Mouse (Mus musculus): ENCODE data around the gene Pdx1.

Pdx1 gene

GRCm38 (mm10) chr5:147269926-147270672, at the start of gene Pdx1:
TSS of gene Pdx1 (plus strand) at chr5:147269959.
- no peak for DNase-seq (ENCODE audit: low read depth)

- peak; percentile 71 for DNase-seq (ENCODE audit: low read depth)
Measured at GRCm38 (mm10) chr5:147227354-147228112, 42.2 kb upstream of the Pdx1 start.

- DNase-seq (ENCODE audit: low read depth), result no peak
Measured at GRCm38 (mm10) chr5:147235406-147236309, 34.1 kb upstream of the Pdx1 start.

DNA sequence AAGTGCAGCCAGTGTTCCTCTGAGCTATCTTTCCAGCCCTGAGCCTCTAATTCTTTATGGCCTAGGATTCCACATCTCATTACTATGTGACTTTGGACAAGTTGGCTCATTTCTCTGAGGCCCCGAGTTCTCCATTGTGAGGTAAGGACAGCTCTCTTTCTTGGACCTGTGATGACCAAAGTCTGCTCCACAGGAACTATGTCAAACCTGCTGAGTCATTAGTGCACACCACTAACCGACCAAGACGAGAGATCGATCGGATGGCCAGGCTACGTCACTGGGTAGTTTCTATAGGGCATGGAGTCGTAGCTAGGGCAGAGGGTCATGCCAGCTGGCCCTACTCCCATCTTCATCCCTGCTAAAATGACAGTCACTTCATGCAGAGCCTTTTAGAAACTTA, 25.9 kb upstream of the Pdx1 start:
- peak; percentile 55 for DNase-seq (ENCODE audit: low read depth)

DNA sequence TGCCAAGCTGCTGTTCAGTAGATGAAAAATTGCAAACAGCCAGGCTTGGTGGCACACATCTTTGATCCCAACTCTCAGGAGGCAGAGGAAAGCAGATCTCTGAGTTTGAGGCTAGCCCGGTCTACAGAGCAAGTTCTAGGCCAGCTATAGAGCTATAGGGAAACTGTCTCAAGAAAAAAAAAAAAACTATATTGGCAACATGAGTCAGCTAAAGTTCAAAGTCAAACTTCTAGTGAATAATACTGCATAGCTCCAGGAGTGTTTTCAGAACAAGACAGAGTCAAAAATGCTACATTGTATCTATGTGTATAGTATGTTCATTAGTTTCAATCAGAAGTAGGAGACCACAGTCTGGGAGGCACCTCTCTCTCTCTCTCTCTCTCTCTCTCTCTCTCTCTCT, 9.6 kb upstream of the Pdx1 start:
- no peak for DNase-seq (ENCODE audit: low read depth)

- no peak for DNase-seq (ENCODE audit: low read depth)
Measured at GRCm38 (mm10) chr5:147260778-147261177, 9.0 kb upstream of the Pdx1 start.

- no peak for DNase-seq (ENCODE audit: low read depth)
Measured at GRCm38 (mm10) chr5:147261899-147262541, 7.7 kb upstream of the Pdx1 start.

DNA sequence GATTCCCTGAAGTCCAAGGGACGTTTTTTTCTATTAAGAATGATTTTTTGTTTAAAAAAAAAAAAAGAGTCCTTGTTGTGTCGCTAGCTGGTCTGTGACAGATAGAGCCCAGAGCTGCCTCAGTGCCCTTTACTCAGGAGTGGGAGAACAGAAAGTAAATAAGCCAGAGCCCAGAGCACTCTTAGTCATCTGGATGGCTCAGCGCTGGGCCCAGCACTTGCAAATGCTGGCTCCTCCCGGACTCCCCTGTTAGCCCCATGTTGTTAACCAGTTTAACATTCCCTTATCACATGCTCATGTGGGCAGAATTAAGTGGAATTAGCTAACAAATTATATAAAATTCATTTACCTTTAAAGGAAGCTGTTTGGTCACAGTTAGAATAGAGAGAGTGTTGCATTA, 5.8 kb upstream of the Pdx1 start:
- no peak for DNase-seq (ENCODE audit: low read depth)

GRCm38 (mm10) chr5:147267434-147267833, 2.3 kb upstream of the Pdx1 start:
- DNase-seq (ENCODE audit: low read depth), result no peak

GRCm38 (mm10) chr5:147268728-147269127, 1.0 kb upstream of the Pdx1 start:
- DNase-seq (ENCODE audit: low read depth), result no peak

- DNase-seq (ENCODE audit: low read depth), result no peak
Measured at GRCm38 (mm10) chr5:147269371-147269770, 388 bp upstream of the Pdx1 start.

DNA sequence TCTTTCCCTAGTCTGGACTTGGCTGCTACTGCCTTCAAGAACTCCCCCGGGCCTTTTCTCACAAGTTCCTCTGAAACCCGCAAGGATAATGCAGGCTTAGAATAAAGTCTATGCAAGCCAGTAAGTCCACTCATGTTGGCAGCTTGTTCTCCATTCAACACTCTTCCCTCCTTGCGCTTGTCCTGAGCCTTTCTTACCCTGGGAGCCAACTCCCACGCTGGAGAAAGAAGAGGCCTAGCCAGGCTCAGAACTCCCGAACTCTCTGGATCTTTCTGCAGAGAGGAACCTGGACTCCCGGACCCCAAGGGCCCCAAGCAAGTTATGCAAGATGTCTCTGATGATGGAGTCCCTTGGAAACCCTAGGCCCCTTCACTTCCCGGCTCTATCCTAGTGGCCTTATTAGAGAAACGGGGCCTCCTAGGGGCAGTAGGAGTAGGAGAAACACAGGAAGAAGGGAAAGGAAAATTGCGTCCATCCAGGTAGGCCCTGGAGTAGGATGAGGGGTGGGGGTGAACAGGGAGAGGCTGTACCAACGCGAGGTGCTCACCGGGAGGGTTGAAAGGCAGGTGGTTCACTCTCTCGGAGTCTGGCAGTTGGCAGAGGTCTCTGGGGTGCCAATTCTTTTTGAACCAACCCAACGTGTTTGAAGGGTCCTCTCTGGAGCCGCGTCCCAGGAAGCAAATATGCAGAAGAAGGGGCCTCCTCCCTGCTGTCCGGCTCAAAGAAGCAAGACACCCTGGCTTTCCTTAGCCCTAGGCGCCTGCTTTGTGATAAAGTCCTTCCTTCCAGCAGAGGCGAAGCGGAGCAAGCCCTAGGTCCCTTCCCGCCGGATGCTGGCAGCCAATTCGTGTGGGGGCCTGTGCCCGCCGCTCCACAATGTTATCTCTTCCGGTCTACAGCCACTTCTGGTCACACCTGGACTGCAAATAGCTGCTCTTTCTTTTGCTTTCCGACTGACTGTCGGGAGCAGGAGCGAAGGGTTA, 1.2 kb downstream of the Pdx1 start:
- no peak for DNase-seq (ENCODE audit: low read depth)

- DNase-seq (ENCODE audit: low read depth), result no peak
Measured at GRCm38 (mm10) chr5:147272046-147272807, 2.5 kb downstream of the Pdx1 start.

DNA sequence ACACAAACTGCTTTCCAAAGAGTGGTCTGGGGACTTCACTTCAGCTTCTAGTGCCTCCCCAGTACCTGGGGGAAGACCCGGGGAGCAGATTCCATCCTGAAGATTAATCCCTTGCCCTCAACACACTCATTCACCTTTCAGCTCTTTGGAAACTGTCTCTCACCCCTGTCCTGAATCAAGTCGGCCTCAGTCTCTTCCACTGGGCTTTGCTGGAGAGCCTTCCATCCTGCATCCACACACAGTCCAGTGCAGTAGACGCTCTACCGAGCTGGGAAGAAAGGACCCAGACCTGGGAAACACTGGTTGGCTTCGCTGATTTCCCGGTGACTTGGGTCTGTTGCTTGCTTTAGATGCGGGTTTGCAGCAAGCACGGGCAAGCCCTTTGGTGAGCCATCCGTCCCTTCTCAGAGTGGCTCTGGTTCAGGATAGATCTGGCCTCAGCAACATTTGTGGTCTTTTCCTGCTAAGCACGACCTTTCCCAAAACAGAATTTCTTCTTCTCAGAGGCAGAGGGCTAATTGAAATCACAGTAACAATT, 3.1 kb downstream of the Pdx1 start:
- DNase-seq (ENCODE audit: low read depth), result no peak

DNA sequence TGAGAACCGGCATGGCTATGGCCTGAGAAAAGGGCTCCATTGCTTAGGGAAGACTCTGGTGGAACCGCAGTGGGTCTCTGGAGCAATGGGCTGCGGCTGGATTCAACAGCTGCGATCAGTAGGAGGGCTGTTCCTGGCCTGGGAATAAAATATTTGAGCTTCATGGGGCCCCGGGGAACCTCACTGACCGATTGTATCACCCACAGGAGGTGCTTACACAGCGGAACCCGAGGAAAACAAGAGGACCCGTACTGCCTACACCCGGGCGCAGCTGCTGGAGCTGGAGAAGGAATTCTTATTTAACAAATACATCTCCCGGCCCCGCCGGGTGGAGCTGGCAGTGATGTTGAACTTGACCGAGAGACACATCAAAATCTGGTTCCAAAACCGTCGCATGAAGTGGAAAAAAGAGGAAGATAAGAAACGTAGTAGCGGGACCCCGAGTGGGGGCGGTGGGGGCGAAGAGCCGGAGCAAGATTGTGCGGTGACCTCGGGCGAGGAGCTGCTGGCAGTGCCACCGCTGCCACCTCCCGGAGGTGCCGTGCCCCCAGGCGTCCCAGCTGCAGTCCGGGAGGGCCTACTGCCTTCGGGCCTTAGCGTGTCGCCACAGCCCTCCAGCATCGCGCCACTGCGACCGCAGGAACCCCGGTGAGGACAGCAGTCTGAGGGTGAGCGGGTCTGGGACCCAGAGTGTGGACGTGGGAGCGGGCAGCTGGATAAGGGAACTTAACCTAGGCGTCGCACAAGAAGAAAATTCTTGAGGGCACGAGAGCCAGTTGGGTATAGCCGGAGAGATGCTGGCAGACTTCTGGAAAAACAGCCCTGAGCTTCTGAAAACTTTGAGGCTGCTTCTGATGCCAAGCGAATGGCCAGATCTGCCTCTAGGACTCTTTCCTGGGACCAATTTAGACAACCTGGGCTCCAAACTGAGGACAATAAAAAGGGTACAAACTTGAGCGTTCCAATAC, 4.7 kb downstream of the Pdx1 start:
- DNase-seq (ENCODE audit: low read depth), result no peak

DNA sequence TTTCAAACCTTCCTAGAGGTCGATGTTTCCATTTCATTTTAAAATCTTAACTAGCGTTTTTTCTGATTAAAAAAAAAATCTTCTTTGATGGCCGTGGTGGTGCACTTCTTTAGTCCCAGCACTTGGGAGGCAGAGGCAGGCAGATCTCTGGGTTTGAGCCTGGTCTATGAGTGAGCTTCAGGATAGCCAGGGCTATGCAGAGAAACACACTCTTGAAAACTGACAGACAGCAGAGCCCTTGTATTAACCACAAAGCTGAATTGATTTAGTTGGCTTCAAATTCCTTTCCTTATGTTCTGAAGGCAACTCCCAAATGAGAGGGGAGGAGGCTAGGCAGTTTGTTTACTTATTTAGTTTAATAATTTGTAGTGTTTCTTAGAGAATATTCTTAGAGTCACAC, 6.0 kb downstream of the Pdx1 start:
- no peak for DNase-seq (ENCODE audit: low read depth)

DNA sequence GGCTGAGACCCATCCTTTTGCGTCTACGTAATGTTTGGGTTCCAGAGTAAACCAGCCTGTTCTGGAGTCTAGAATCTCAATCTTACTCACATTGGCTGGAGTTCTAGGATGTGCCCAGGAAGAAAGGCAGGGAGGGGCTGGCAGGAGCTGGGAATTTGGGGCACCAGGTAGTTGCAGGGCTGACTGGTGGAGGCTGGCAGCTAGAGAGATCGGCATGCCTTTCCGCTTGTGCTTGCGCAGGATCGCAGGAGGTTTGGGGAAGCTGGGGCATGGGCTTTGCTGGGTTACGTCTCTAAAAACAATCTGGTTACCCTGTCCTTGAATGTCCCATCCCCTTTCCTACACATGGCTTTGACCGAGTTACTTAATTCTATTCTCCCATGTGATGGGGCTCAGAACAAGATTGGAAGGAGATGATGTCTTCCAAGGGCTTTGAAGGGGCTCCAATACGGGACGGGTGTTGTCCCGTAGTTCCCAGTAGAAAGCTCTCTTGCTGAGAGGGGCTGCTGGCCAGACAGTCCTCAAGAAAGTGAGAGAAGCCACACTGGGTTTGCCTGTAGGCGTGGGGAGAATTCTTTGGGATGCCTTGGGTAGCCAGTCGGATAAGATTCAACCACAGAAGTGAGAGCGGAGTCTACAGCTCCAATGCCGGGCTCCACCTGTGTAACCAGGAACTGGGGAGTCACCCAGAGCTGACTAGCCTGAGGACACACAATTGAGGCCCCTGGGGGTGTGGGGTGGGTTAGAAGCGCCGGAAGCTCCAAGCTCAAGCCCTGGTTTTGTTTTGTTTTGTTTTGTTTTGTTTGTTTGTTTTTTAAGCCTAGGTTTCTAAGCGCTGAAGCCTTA, 7.2 kb downstream of the Pdx1 start:
- DNase-seq (ENCODE audit: low read depth), result no peak

GRCm38 (mm10) chr5:147277547-147277925, 7.8 kb downstream of the Pdx1 start:
- no peak for DNase-seq (ENCODE audit: low read depth)

All from 416B (cell line).